Mouse (Mus musculus): Measurements from ENCODE around the gene Sult2b1.

DNA sequence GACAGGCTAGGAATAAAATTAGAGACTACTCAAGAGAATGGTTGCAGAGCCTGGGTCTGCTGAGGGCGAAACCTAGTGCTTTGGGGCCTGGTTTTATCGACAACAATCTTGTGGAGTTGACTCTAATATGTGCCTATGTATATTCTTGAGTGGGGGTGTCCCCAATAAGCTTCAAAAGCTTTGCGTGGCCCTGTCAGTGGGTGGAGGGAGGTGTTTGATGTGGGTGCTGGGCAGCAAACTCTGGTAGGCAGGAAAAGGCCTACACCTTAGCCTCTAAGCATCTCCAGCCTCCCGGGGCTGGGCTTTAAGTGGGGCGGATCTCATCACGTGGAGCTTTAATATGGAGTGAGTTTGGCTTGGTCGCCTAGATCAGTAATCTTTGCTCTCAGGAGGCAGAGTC is 14.5 kb upstream of the Sult2b1 start:
- no peak for TF ChIP-seq CTCF (IDR thresholded peaks at IDR 0.05; ENCODE audit: low read depth)
- TF ChIP-seq EP300 (IDR thresholded peaks at IDR 0.05; ENCODE audit: low read depth): no peak

All from heart, postnatal 0 days (tissue).